Mouse (Mus musculus) spleen, adult 2 months (tissue): ENCODE data around the gene Scgb2b26. TPM values are rescaled to one million over a fixed set of nuclear protein-coding genes. Genes with fewer than 3 reads are reported as not detected.
"Not testable (repeated sequence)": the region's sequence is repeated elsewhere in the genome, so short reads cannot be mapped to it uniquely, and the experiment has no call there.

ENCODE experiments used
- DNase-seq, 2 experiments: peaks; one replicate each; pipeline versions ENCODE4 v3.0.0 to v3.0.0-alpha.2; 2012 to 2021; ENCODE audit warnings: low spot score in 2 of 2, low read depth in 1 of 2
- H3K27ac ChIP-seq: fragments of 200-500 bp; 2 replicates; pipeline ENCODE4 v1.5.1; 2012; ENCODE audit warnings: low read length, inconsistent platforms; ENCODE audit not compliant: insufficient read depth
- H3K27me3 ChIP-seq: fragments of 200-500 bp; 2 replicates; pipeline ENCODE4 v1.6.1; 2012; ENCODE audit warnings: mild to moderate bottlenecking, moderate library complexity, low read length, inconsistent platforms; ENCODE audit not compliant: control insufficient read depth, insufficient read depth
- H3K36me3 ChIP-seq: fragments of 200-500 bp; 2 replicates; pipeline ENCODE4 v1.6.1; 2012; ENCODE audit warnings: mild to moderate bottlenecking, low read length, inconsistent platforms; ENCODE audit not compliant: control insufficient read depth, insufficient read depth
- H3K4me1 ChIP-seq: fragments of 200-500 bp; 2 replicates; pipeline ENCODE4 v1.6.1; 2011; ENCODE audit warnings: inconsistent platforms; ENCODE audit not compliant: control insufficient read depth, insufficient read depth, insufficient read length
- H3K4me3 ChIP-seq: fragments of 200-500 bp; 2 replicates; pipeline ENCODE4 v1.5.1; 2011; ENCODE audit warnings: mild to moderate bottlenecking, inconsistent platforms; ENCODE audit not compliant: insufficient read depth, insufficient read length; ENCODE audit errors: extremely low read depth
- CTCF ChIP-seq: fragments of 200-500 bp; IDR thresholded peaks from 2 replicates; pipeline ENCODE4 v1.5.1; 2011; ENCODE audit warnings: mild to moderate bottlenecking, inconsistent platforms; ENCODE audit not compliant: insufficient read depth, insufficient read length, insufficient replicate concordance; ENCODE audit errors: extremely low read depth
- POLR2A ChIP-seq: fragments of 200-500 bp; IDR thresholded peaks from 2 replicates; pipeline ENCODE4 v1.6.1; 2011; ENCODE audit warnings: low read depth, low read length, inconsistent platforms
- WGBS: fragments of 180-500 bp; shearing (Covaris S2); methylation state at CpG from one replicate; pipeline ENCODE4 v1.1.7; 2018; 5-methylcytosine and 5-hydroxymethylcytosine counted together
- polyA plus RNA-seq: library from polyadenylated mRNA; depleted of rRNA; stranded (reverse); fragments of >200 nt; gene quantifications from 2 replicates; pipeline ENCODE4 v1.2.3, GENCODE M21; 2012; rRNA removed

Scgb2b26 gene
- not detected in 2 replicates for polyA plus RNA-seq

DNA sequence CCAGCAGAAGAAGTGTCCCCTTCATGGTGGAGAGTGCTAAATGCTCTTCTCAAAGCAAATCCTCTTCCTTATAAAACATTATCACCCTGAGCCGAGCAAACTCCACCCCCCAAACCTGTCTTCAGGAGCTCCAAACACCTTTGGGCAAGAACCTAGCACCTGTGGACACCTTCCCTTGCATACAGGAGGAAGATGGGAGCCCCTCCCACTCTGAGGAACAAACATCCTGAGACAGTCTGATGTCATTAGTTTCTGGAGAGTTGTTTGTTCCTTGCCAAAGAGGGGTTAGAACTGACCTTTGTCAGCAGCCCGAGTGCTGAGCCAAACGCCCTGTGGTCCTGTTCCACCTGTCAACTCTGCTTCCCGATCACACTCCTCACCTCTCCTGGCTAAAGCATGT lies at the start of gene Scgb2b26:
Gene Scgb2b26 (minus strand): TSS at position 101 of the 400 bp plus-strand sequence.
- Histone ChIP-seq H3K27me3 (no peaks in the 10 kb centered on the region), H3K36me3 (no peaks in the 10 kb centered on the region), H3K4me3 (no peak within 1 kb of the TSS), H3K4me1 (no peaks in the 10 kb centered on the region), H3K27ac (no peak within 1 kb of the TSS)
- TF ChIP-seq CTCF (no peak), POLR2A (no peak)
- no peak for DNase-seq
- whole genome bisulfite sequencing: 81% methylated on average over 4 of the region's 4 CpGs

DNA sequence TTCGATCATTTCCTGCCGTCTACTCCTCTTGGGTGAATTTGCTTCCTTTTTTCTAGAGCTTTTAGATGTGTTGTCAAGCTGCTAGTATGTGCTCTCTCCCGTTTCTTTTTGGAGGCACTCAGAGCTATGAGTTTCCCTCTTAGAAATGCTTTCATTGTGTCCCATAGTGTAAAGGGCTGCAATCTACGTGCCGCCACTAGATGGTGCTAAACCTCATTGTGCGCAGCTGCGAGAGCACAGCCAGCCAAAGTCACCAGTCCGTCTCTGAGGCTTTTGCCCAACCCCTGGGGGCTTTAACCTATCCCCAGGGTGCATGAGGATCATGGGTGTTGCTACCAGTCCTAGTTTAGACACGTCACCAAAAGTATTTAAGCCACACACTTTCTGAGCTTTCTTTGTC lies 37.4 kb upstream of the Scgb2b26 start:
- H3K4me1 ChIP-seq, H3K4me3 ChIP-seq, H3K36me3 ChIP-seq, H3K27ac ChIP-seq, H3K27me3 ChIP-seq, DNase-seq: not testable (repeated sequence)
- 15% methylated on average over 8 of the region's 9 CpGs for WGBS

DNA sequence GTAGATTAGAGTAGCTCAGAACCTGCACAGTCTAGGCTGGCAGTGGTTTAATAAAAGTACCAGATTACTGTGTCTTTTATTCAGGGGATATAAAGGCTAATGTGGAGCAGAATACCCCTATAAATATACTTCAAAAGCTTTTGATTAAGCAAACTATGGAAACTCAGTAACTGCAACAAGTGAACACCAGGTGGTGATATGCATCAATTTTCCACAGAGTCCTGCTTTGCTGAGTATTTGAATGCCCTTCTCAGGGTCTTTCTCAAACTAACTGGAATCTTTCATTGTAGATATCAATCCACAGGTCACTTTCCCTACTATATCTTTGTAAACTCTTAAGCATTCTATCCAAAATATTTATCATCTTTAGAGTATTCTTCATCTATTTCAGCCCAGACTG lies 41.9 kb downstream of the Scgb2b26 start:
- no peak overlapping the region for H3K27ac ChIP-seq
- peaks cover 7% of the 10 kb centered on the region; the same call in 1 of the 2 replicates for H3K4me1 ChIP-seq
- H3K27me3 ChIP-seq: no peaks in the 10 kb centered on the region
- no peak for DNase-seq
- TF ChIP-seq CTCF: no peak
- no peak for TF ChIP-seq POLR2A
- no peaks in the 10 kb centered on the region for H3K36me3 ChIP-seq
- H3K4me3 ChIP-seq: no peak overlapping the region

DNA sequence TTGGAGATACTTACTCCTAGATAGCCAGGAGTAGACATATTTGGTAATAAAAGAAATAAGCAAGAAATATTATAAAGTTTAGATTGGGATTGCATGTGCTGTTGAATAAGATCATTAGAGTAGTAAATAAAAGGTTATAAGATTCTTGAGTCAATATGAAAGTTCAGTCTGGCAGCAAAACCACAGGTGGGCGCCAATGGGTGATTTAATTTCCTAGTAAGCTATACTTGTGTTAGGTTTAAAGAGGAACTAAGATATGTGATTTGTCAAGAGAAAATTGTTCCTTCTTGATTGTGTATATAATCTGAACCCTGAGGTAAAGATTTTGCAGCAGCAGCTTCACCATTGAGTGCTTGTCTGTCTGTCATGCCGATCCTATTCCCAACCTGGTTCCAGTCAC lies 44.0 kb downstream of the Scgb2b26 start:
- H3K27me3 ChIP-seq: no peaks in the 10 kb centered on the region
- DNase-seq: peak in 1 of 2 experiments; percentile 40
- H3K36me3 ChIP-seq: no peaks in the 10 kb centered on the region
- H3K27ac ChIP-seq: no peak overlapping the region
- no peak overlapping the region for H3K4me3 ChIP-seq
- TF ChIP-seq POLR2A (no peak), CTCF (no peak)
- 48% methylated on average over 2 of the region's 2 CpGs for WGBS
- peaks cover 7% of the 10 kb centered on the region; the same call in 1 of the 2 replicates for H3K4me1 ChIP-seq

DNA sequence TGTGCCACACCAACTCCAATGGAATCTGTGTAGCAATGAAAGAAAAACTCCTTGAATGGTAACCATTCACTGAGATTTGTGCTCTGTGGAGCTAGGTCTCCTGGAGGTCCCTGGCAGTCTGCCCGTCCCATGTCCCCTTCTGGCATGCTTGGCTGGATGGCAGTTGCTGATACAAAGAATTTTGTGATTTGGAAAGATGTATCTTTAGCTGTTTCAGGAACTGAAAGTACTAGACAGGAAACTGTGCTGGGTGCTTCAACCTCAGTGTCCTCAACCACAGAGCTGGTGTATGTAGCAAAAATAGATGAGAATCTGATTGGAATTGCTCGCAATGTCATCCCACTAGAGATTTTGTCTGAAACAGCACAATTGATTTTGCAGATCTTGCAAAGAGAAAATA lies 44.8 kb downstream of the Scgb2b26 start:
- TF ChIP-seq CTCF (no peak), POLR2A (no peak)
- Histone ChIP-seq H3K27ac (no peak overlapping the region), H3K4me3 (no peak overlapping the region), H3K4me1 (peaks cover 7% of the 10 kb centered on the region; the same call in 1 of the 2 replicates), H3K27me3 (no peaks in the 10 kb centered on the region), H3K36me3 (no peaks in the 10 kb centered on the region)
- 14% methylated on average over 2 of the region's 2 CpGs for WGBS
- DNase-seq: peak in 1 of 2 experiments; percentile 14

Other genes with a start within 250 kb of the Scgb2b26 start
- gene Scgb2b24, start 205.7 kb downstream of the Scgb2b26 start, polyA plus RNA-seq: not detected in 2 replicates
- gene Scgb1b24, start 201.2 kb downstream of the Scgb2b26 start, polyA plus RNA-seq: not detected in 2 replicates
- gene Scgb2b27, start 68.9 kb upstream of the Scgb2b26 start, polyA plus RNA-seq: not detected in 2 replicates
- not detected in 2 replicates for gene Scgb1b27, start 76.4 kb upstream of the Scgb2b26 start, polyA plus RNA-seq
- gene Scgb1b30, start 150.4 kb upstream of the Scgb2b26 start, polyA plus RNA-seq: not detected in 2 replicates
- gene Wtip, start 188.2 kb upstream of the Scgb2b26 start, polyA plus RNA-seq: 7.1 and 10.0 TPM in 2 replicates
- gene Uba2, start 224.6 kb upstream of the Scgb2b26 start, polyA plus RNA-seq: 24.7 and 29.6 TPM in 2 replicates